Mouse (Mus musculus) mesoderm, embryonic 11.5 days (tissue): ENCODE measurements around the gene Gm12216.
"Not testable (repeated sequence)": the region's sequence is repeated elsewhere in the genome, so short reads cannot be mapped to it uniquely, and the experiment has no call there.

Source experiments
- DNase-seq: peaks from one replicate; pipeline ENCODE4 v3.0.0-alpha.2; 2012; ENCODE audit warnings: low read depth, low spot score

Gene Gm12216

GRCm38 (mm10) chr11:53873909-53874704 is 15.1 kb upstream of the Gm12216 start:
- DNase-seq = not testable (repeated sequence)

- DNase-seq = no peak
These were observed 12.9 kb upstream of the Gm12216 start for GRCm38 (mm10) chr11:53871786-53872507.

- DNase-seq = no peak
These were observed 10.1 kb upstream of the Gm12216 start for GRCm38 (mm10) chr11:53869172-53869571.

GRCm38 (mm10) chr11:53868323-53868722 is 9.3 kb upstream of the Gm12216 start:
- DNase-seq = not testable (repeated sequence)

DNA sequence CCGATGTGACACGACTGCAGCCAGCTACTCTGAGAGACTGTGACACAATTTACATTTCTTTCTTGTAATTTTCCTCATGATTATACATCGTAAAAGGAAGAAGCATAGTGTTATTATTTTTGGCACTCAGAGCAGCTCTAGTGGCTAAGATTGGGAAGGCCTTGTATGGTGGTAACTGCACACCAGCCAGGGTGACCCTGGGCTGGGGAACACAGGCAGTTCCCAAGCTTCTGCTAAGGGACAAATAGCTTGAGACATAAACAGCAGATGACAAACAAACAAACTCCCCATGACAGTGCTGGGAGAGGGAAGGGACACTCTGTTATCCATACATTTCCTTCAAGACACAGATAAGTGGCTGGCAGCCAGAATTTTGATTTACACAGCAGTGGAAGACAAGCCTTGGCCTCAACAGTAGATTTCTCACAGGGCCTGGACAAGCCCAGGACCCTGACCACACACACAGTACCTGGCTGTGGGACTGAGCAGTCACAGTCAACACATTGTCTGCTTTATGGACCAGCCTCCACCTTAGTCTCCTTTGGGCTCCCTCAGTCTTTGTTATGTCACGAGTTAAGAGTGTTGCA is 5.8 kb upstream of the Gm12216 start:
- not testable (repeated sequence) for DNase-seq

GRCm38 (mm10) chr11:53860944-53861343 is 1.9 kb upstream of the Gm12216 start:
- not testable (repeated sequence) for DNase-seq

DNA sequence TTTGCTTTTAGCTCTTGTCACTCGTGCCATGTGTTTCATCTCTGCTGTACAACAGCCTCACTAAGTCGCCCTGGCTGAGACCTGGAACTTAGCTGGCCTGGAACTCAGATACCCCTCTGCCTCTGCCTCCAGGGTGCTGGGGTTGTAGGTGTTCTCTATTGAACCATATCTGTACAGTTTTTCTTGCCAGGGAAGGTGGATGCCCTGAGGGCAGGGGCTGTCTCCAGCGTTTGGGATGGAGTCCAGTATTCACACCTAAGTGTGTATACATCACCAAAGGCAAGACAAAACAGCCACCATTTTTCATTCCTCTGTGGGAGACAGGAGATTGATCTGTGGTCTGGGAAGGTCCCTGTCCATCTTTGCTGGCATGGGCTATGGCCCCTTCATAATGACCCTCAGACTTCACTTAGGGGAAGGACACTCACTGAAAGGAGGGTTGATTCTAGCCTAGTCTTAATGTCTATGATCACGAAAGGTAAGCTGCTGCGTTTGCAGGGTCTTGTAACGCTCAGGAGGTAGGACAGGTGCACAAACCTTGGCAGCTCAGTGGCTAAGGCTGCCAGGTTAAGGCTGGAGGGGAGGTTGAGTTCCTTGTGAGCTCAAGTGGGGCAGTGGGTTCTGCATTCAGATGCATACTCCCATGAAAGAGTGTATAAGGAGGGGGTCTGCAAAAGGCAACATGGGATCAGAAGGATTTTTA is 847 bp downstream of the Gm12216 start:
- no peak for DNase-seq

- no peak for DNase-seq
These were observed 5.4 kb downstream of the Gm12216 start for GRCm38 (mm10) chr11:53853665-53854064.

DNA sequence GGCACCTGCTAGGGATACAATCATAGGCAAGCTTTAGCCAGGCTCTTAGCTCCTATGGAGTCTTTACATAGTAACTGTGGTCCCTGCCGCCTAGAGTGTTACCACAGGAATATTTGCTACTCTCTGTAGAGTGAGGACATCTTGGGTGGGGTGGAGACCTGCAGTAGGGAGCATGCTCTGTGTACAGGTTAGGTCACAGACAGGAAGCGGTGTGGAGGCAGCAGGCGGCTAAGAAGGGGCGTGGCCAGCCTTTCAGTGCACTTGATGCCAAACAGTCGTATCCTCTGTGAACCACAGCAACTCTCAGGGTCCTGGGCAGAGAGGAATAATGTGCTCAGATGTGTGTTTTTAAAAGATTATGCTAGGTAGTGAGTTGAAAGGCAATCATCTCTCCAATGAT is 7.3 kb downstream of the Gm12216 start:
- DNase-seq = no peak

DNA sequence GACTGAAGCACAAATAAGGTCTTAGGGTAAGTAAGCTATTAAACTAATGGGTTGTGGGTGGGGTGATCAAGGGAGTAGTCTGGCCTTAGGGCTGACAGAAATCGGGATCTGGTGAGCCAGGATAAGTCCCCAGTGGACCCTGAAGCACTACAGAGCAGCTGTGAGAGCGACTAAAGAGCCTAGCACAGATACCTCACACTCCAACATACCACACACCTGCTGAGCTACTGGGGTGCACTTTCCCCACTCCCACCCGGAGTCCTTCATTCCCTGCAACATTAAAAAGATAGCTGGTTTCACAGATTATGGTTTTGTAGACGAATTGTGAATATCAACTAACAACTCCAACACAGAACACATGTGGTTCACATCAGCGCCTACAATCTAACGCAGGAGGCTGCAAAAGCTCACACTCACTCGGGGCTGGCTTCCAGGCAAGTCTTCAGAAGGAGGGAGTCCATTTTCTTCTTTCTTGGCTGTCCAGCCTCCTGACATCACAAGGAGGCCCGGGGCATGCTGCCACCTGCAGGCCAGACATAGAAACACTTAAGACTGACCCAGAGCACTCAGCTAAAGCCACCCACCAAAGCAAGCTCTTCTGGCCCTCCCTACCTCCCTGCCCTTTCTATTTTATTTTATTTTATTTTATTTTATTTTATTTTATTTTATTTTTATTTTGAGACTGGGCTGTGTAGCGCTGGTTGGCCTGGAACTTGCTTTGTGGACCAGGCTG is 9.3 kb downstream of the Gm12216 start:
- DNase-seq = peak; percentile 77

GRCm38 (mm10) chr11:53845680-53846079 is 13.4 kb downstream of the Gm12216 start:
- no peak for DNase-seq

GRCm38 (mm10) chr11:53843106-53843505 is 15.9 kb downstream of the Gm12216 start:
- DNase-seq = peak; percentile 14

DNA sequence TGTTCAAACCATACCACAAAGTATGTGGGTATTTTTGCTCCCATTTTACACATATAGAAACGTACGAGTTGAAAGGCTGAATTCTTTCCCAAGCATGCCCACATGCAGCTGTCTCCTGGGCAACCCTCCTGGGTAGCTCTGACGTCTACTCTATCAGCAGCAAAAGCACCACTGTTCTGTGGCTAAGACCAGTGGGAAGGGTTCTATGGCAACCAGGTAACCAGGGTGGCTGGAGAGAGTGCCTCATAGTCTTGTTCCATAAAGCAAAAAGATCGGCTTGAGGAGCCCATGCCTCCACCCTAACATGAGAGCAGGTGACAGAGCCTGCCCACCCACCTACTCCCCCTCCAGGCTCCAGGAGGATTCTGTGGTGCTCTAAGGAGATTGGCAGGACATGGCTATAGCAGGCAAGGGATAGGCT is 16.9 kb downstream of the Gm12216 start:
- no peak for DNase-seq

GRCm38 (mm10) chr11:53841514-53841913 is 17.5 kb downstream of the Gm12216 start:
- no peak for DNase-seq

DNA sequence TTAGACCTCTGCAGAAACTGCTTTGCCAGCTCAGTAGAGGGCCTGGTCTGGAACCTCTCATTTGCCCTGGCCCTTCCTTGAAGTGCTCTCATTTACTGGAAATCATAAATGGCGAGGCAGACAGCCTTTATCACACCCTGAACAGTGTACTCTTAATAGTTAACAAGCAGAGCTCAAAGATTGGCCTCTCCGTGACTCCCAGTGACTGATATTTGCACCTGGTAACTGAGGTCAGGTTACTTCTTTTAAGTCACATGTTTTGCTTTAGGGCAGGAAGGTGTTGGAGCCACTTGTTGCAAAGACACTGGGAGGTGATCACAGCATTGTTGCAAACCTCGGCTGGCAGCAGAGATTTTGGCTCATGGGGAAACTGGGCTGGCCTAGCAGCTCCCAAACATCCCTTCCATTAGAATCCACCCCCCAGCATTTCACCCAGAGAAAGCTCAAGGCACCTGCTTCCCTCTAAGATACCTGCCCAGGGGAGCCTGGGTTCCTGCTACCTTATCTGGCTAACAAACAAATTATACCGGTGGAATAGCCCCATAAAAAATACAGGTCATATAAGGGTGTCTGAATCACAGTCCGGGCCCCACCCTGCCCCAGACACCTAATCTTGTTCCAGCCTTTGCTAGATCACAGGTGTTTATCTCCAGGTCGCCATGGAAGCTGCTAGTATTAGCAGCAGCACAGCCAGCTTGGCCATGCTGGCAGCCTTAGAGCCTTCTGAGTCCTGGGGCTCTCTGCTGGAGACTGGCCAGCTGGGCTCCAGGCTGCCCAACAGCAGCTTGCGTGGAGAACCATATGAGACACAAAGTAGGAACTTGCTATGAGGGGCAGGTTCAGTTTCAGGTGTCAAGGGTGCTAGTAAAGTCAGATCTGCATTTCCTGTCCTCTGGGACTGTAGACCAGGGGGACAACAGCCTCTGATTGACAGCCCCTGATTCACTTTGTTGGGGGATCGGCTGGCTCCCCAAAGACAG is 19.1 kb downstream of the Gm12216 start:
- no peak for DNase-seq

DNA sequence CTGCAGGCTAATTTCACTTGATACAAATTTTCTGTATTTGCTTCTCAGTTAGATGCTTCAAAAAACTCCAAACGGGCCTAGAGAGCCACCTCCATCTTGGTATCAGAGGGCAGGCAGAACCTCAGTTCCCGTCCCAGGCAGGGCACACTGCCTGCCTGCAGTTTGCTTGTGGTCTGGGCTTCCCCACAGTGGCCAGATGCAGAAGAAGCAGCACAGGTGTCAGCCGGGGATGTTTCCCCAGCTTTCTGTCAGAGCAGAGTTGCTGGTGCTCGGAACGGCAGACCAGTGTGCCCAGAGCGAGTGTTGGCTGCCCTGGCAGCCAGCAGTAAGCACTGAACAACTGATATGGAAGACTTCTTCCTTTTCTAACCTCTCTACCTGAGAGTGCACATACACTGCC is 19.9 kb downstream of the Gm12216 start:
- DNase-seq = no peak

DNA sequence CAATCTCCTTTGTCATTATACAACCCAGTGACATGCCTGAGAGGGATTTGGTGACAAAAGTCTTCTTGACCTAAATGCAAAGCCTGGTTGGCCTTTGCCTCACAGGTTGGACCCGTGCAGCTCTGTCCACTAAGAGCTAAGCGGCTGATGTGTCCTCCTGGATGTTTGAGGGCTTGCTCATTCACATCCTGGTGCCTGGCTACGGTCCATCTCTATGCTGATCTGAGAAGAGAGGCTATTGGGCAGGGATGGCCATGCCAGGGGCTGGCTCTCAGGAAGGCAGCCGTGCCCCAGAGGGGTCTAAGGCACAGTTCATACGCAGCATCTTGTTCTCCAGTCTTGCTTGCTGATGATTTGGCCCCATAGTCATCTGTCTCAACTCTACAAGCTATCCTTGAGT is 21.3 kb downstream of the Gm12216 start:
- DNase-seq = no peak

GRCm38 (mm10) chr11:53835379-53836010 is 23.6 kb downstream of the Gm12216 start:
- DNase-seq = no peak

DNA sequence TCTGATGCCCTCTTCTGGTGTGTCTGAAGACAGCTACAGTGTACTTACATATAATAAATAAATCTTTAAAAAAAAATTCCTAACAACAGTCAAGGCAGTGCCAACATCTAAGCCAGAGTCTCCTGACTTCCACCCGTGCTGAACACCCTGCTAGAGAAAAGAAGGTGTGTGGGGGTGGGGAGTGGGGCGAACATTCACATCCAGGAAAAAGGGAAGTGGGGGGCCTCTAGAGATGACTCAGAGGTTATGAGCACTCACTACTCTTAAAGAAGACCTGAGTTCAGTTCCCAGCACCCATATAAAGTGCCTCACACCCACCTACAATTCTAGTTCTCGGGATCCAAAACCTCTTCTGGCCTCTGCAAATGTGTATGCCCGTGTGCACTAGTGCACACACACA is 33.6 kb downstream of the Gm12216 start:
- no peak for DNase-seq

- DNase-seq = no peak
These were observed 37.1 kb downstream of the Gm12216 start for GRCm38 (mm10) chr11:53821945-53822338.
